Mouse (Mus musculus): ENCODE results near the gene Wwp2.

Gene Wwp2

DNA sequence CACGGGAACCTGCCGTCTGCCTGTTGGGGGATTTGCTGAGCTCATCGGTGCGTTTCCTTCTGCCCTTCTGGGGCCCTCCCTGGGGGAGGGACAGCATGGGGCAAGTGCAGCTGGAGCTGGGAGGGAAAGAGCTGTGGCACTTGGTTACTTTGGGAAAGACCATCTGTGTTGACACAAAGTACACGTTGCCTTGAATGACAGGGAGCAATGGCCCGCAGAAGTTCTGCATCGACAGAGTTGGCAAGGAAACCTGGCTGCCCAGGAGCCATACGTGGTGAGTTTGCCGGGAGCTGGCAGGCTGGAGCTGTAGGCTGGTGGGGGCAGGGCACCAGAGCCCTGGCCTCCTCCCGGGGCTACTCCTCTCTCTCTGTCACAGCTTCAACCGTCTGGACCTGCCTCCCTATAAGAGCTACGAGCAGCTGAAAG, 120.4 kb downstream of the Wwp2 start:
- DNase-seq (ENCODE audit: low spot score in 2 of 2) = no peak

DNA sequence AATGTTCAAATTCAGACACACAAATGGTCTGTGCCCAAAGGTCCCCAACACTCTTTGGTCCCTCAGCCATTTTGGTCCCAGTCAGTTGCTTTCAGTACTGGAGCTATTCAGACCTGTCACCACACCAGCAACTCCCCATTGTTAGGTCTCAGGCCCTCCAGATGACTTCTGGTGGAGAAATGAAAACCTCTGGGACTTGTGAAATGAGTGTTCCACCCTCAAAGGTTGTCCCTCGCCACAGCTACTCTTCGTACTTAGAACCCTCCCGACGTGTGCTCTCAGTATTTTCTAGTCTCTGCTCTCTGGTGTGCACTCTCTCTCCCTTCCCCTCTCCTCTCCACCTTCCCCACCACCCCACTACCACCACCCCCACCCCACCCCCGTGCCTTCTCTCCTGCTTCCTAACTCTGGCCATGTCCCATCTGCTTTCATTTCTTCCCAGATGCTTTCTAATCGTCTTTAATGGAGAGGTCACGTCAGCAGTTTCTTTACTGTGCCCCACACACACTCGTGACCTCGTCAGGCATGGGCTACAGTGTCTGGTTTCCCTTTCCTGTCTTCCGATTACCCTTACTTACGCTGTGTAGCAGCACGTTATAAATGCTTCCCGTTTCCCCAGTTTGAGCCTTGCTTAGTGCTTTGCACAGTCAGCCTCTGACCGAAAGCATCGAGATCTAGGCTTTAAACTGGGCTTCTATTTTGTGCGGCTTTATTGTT, 124.8 kb downstream of the Wwp2 start:
- no peak for DNase-seq (ENCODE audit: low spot score in 2 of 2)

DNA sequence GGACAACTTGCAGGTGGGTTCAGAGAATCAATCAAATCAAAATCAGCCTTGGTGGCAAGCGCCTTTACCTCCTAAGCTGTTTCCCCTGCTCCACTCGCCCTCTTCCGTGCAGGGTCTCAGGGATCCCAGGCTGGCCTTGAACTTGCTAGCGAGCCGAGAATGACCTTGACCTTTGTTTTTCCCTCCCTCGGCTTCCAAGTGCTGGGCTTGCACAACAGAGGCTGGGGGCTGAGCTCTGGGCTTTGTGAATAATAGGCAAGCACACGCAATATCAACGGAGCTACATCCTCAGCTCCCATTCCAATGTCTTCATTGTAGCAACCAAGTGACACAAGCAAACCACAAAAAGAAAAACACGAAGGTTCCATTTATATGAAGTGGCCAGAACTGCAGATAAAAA, 126.0 kb downstream of the Wwp2 start:
- DNase-seq (ENCODE audit: low spot score in 2 of 2) = no peak

DNA sequence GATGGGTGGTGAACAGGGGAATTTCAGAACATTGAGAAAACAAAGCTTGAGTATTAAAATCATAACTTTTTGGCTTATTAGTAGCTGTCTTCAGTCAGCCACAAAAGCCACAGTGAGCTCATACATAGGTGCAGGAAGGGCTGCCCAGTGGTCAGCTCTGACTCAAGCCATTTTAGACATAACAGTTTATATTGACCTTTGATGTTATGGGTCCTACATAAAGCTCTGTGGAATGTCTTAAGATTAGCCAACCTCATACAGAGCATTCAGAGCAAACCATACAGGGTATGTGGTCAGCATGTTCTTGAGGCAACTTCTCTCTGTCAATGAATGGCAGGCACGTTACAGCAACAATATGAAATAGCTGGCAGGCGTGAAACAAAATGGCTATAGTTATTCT, 134.9 kb downstream of the Wwp2 start:
- DNase-seq (ENCODE audit: low spot score in 2 of 2) = no peak

GRCm38 (mm10) chr8:107571486-107572135, 135.4 kb downstream of the Wwp2 start:
- DNase-seq (ENCODE audit: low spot score in 2 of 2) = no peak

- DNase-seq (ENCODE audit: low spot score in 2 of 2) = no peak
Observed at GRCm38 (mm10) chr8:107572497-107572896, 136.3 kb downstream of the Wwp2 start.

- no peak for DNase-seq (ENCODE audit: low spot score in 2 of 2)
Observed at GRCm38 (mm10) chr8:107574771-107575170, 138.6 kb downstream of the Wwp2 start.

DNA sequence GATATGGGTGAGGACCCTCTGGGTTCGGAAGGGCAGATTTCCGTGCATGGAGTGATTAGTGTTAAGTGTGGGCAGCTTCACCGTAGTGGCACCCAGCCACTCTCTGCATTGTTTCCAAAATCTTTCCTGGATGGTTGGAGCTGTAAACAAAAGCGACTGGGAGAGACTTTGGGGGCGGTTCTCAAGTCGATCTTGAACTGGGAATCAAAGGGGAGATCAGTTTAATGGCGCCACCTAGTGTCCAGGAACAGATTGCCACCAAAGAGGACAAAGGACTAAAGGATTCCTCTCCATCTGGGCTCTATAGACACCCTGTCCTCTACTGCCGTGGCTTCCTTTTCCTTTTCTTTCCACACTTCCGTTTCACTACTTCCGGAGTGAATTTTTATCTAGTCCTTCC, 140.5 kb downstream of the Wwp2 start:
- DNase-seq (ENCODE audit: low spot score in 2 of 2) = peak; percentile 68 to 76

GRCm38 (mm10) chr8:107577640-107578039, 141.5 kb downstream of the Wwp2 start:
- DNase-seq (ENCODE audit: low spot score in 2 of 2) = no peak

DNA sequence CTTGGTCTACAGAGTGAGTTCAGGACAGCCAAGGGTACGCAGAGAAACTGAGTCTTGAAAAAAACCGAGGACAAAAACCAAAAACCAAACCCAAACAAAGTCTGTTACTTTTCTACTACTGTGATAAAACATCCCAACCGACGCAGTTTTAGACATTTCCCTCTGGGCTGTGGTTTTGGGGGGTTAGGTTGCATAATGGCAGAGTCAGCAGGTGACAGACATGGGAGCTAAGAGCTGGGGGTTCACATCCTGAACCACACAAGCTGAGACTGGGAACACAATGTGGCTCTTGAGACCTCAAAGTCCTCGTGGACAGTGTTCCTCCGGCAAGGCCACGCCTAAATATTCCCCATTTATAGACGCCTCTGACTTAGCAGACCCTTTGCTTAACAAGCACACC, 142.0 kb downstream of the Wwp2 start:
- DNase-seq (ENCODE audit: low spot score in 2 of 2) = no peak

DNA sequence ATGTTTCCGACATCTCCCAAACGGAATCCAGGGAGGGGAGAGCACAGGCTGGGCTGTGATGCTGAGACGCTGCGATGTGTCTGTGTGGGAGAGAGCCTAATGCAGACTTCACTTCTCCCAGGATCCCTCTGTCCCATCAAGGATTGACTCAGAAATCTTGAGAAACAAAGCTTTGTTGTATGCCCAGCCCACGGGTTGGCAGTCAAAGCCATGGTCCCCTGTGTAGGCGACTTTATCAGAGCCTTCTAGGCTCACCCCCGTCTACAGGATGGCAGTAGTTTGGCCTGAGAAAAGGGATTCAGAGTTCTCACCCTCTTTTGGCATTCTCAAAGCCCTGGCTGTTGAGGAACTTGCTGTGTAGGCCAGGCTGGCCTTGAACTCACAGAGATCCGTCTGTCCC, 142.4 kb downstream of the Wwp2 start:
- peak in 1 of 2 experiments; percentile 18 for DNase-seq (ENCODE audit: low spot score in 2 of 2)

GRCm38 (mm10) chr8:107580879-107581278, 144.7 kb downstream of the Wwp2 start:
- no peak for DNase-seq (ENCODE audit: low spot score in 2 of 2)

DNA sequence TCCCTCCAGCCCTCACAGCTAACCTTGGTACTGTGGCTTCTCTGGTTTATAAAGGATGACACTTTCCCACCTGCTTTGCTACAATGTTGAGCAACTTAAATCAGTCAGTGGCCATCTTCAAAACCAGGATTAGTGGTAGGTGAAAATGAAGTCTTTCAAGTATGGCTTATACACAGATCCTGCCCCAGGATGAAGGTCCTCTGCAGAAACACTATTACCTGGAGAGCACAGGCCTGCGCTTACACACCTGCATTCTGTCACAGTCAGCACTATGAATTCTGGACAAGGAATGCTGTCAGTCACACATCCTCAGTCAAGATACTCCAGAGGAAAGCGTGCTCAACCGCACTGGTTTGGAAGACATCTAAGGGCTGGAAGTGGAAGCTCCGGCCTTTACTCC, 145.4 kb downstream of the Wwp2 start:
- DNase-seq (ENCODE audit: low spot score in 2 of 2) = no peak

- DNase-seq (ENCODE audit: low spot score in 2 of 2) = no peak
Observed at GRCm38 (mm10) chr8:107582136-107582535, 146.0 kb downstream of the Wwp2 start.

DNA sequence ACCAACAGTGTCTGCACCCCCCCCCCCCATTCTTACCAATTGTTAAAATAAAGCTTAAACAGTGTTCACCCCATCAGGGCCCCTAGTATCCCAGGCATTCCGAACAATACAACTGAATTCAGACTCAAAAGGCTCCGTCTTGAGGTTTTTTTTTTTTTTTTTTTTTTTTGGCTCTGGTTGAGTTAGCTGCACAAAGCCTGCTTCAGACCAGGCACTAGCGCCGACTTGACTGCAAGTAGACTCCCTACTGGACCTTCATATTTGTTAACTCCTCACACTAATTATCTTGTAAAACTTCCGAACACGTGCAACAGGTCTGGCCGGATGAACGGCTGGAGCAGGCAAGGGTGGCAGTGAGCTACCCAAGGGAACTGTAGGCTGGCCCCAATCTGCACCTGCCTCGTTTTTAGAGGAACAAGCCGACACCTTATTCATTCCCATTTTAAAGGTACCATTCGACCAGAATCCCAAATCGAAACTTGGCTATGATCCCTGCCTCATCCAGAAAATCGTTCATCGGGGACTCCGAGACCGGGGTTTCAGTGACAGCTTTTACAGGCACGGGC, 151.3 kb downstream of the Wwp2 start:
- peak in 1 of 2 experiments; percentile 8 for DNase-seq (ENCODE audit: low spot score in 2 of 2)

- peak; percentile 87 to 88 for DNase-seq (ENCODE audit: low spot score in 2 of 2)
Observed at GRCm38 (mm10) chr8:107587995-107588780, 152.0 kb downstream of the Wwp2 start, which contains the start of gene Psmd7. TSS of gene Psmd7 (minus strand) at chr8:107588464.

DNA sequence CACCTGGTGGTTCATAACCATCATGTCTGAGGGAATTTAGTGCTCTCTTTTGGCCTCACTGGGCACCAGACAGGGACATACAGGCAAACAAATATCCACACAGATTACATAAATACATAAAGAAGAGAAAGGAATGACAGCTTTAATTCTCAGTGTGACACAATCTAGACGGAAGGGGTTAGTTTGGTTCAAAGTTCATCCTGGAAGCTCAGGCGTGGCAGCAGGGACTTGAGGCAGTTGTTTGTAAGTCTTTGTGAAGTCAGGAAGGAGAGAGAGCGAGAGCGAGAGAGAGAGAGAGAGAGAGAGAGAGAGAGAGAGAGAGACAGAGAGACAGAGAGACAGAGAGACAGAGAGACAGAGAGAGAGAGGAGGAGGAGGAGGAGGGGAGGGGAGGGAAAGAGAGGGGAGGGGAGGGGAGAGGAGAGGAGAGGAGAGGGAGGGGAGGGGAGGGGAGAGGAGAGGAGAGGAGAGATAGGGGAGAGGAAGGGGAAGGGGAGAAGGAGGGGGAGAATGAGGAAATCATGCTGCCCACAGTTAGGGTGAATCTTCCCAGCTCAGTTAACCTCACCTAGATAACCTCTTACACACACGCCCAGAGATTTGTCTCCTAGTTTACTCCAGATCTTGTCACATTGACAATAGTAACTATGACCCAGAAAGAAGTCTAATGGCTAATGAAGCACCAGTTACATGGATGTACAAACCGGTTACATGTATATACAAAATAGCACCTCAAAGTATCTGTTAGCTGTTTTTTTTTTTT, 158.0 kb downstream of the Wwp2 start:
- DNase-seq (ENCODE audit: low spot score in 2 of 2) = no peak

- no peak for DNase-seq (ENCODE audit: low spot score in 2 of 2)
Observed at GRCm38 (mm10) chr8:107594817-107595216, 158.7 kb downstream of the Wwp2 start.

DNA sequence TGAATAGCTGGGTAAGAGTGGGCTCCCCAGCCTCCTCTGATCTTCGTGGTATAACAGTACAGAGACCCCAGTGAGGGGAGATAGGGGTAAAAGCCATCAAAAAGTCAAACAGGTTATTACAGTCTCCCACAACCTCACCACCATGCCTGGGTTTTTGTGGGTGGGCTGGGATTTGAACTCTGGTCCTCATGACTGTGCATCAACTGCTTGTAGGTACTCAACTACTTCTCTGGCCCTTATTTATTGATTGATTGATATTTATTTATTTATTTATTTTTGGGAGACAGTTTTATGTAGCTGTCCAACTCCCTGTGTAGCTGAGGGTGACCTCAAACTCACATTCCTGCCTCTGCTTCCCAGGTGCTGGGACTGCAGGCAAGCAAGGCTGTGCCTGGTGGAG, 161.6 kb downstream of the Wwp2 start:
- DNase-seq (ENCODE audit: low spot score in 2 of 2) = no peak

DNA sequence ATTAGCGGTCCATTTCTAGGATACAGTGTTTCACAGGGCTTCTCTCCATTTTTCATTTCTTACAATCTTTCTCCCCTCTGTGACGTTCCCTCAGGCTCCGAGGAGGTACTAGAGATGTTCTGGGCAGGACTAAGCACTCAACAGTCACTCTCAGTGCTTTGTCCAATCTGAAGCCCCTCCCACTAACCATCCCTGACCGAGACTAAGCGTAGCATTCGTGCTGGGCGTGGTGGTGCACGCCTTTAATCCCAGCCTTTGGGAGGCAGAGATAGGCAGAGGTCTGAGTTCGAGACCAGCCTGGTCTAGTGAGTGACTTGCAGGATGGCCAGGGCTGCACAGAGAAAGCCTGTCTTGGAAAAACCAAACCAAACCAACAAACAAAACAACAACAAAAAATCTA, 163.5 kb downstream of the Wwp2 start:
- DNase-seq (ENCODE audit: low spot score in 2 of 2) = no peak

GRCm38 (mm10) chr8:107603026-107603425, 166.9 kb downstream of the Wwp2 start:
- DNase-seq (ENCODE audit: low spot score in 2 of 2) = no peak
